Mouse (Mus musculus) cortical plate, adult 2 months (tissue): ENCODE data around the gene Mcemp1.

Source experiments
- CTCF ChIP-seq: fragments of 200-500 bp; IDR thresholded peaks from 2 replicates; pipeline ENCODE4 v1.5.1; 2011; ENCODE audit warnings: mild to moderate bottlenecking, control low read depth, low read length; ENCODE audit not compliant: insufficient read depth; ENCODE audit errors: extremely low read depth
- POLR2A ChIP-seq: fragments of 200-500 bp; IDR thresholded peaks from 2 replicates; pipeline ENCODE4 v1.6.1; 2011; ENCODE audit warnings: mild to moderate bottlenecking, low read length, control low read depth; ENCODE audit not compliant: insufficient read depth; ENCODE audit errors: extremely low read depth

DNA sequence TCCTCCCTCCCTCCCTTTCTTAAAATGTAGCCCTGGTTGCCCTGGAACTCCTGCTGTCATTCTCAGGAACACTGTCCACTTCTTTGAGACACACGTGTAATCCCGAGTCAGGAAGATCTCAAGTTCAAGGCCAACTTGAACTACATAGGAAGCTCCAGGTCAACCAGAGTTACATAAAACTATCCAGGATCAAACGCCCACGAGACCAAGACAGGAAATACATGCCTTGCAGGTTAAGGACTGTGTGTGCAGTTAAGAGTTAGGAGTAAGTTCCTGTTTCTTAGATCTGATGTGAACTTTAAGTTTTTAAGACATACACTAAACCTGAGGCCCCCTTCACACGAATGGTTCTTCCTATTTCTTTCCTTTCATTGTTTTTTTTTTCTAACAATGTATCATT, 38.6 kb upstream of the Mcemp1 start:
- TF ChIP-seq CTCF, result no peak
- TF ChIP-seq POLR2A, result no peak
